Mouse (Mus musculus) E14TG2a.4 (cell line): ENCODE results near the gene Ggta1.

Experiments used
- CTCF ChIP-seq: conservative IDR thresholded peaks from 2 replicates; pipeline ENCODE4 v1.5.1; 2014; ENCODE audit warnings: low read length
- NANOG ChIP-seq: IDR thresholded peaks from 2 replicates; pipeline ENCODE4 v1.6.1; 2014; ENCODE audit warnings: borderline replicate concordance, low read length, mixed read lengths

- TF ChIP-seq CTCF (no peak), NANOG (no peak)
These were observed 64.7 kb downstream of the Ggta1 start for GRCm38 (mm10) chr2:35398184-35398828.
